Mouse (Mus musculus): ENCODE measurements around the gene Aspscr1. TPM values are rescaled to one million over a fixed set of nuclear protein-coding genes. Genes with fewer than 3 reads are reported as not detected.

The Aspscr1 gene
- total RNA-seq, 2 experiments from 2014 or later: 108 to 110 TPM

GRCm38 (mm10) chr11:120679909-120680308 lies 7.1 kb downstream of the Aspscr1 start:
- no peak for DNase-seq (ENCODE audit: low spot score in 2 of 2)

GRCm38 (mm10) chr11:120682683-120683082 lies 9.9 kb downstream of the Aspscr1 start:
- DNase-seq (ENCODE audit: low spot score in 2 of 2): no peak

- no peak for DNase-seq (ENCODE audit: low spot score in 2 of 2)
Observed at GRCm38 (mm10) chr11:120683536-120683935, 10.8 kb downstream of the Aspscr1 start.

- no peak for DNase-seq (ENCODE audit: low spot score in 2 of 2)
Observed at GRCm38 (mm10) chr11:120684086-120684485, 11.3 kb downstream of the Aspscr1 start.

GRCm38 (mm10) chr11:120684660-120685059 lies 11.9 kb downstream of the Aspscr1 start:
- DNase-seq (ENCODE audit: low spot score in 2 of 2): no peak

GRCm38 (mm10) chr11:120686650-120687272 lies 14.0 kb downstream of the Aspscr1 start:
- no peak for DNase-seq (ENCODE audit: low spot score in 2 of 2)

- no peak for DNase-seq (ENCODE audit: low spot score in 2 of 2)
Observed at GRCm38 (mm10) chr11:120689365-120689764, 16.6 kb downstream of the Aspscr1 start.

GRCm38 (mm10) chr11:120692471-120693011 lies 19.8 kb downstream of the Aspscr1 start:
- DNase-seq (ENCODE audit: low spot score in 2 of 2): no peak

GRCm38 (mm10) chr11:120693461-120693860 lies 20.7 kb downstream of the Aspscr1 start:
- no peak for DNase-seq (ENCODE audit: low spot score in 2 of 2)

- DNase-seq (ENCODE audit: low spot score in 2 of 2): no peak
Observed at GRCm38 (mm10) chr11:120695184-120695583, 22.4 kb downstream of the Aspscr1 start.

- no peak for DNase-seq (ENCODE audit: low spot score in 2 of 2)
Observed at GRCm38 (mm10) chr11:120695641-120696040, 22.9 kb downstream of the Aspscr1 start.

GRCm38 (mm10) chr11:120696568-120696967 lies 23.8 kb downstream of the Aspscr1 start:
- DNase-seq (ENCODE audit: low spot score in 2 of 2): no peak

GRCm38 (mm10) chr11:120697741-120698140 lies 25.0 kb downstream of the Aspscr1 start:
- no peak for DNase-seq (ENCODE audit: low spot score in 2 of 2)

GRCm38 (mm10) chr11:120703696-120704454 lies 31.1 kb downstream of the Aspscr1 start:
- DNase-seq (ENCODE audit: low spot score in 2 of 2): no peak

GRCm38 (mm10) chr11:120704486-120705325 lies 31.9 kb downstream of the Aspscr1 start:
- DNase-seq (ENCODE audit: low spot score in 2 of 2): no peak

GRCm38 (mm10) chr11:120706120-120706519 lies 33.3 kb downstream of the Aspscr1 start:
- no peak for DNase-seq (ENCODE audit: low spot score in 2 of 2)

- DNase-seq (ENCODE audit: low spot score in 2 of 2): no peak
Observed at GRCm38 (mm10) chr11:120707225-120707624, 34.5 kb downstream of the Aspscr1 start.

- DNase-seq (ENCODE audit: low spot score in 2 of 2): no peak
Observed at GRCm38 (mm10) chr11:120707969-120708368, 35.2 kb downstream of the Aspscr1 start.

GRCm38 (mm10) chr11:120709551-120709950 lies 36.8 kb downstream of the Aspscr1 start:
- DNase-seq (ENCODE audit: low spot score in 2 of 2): no peak

GRCm38 (mm10) chr11:120710672-120711071 lies 37.9 kb downstream of the Aspscr1 start:
- no peak for DNase-seq (ENCODE audit: low spot score in 2 of 2)

- DNase-seq (ENCODE audit: low spot score in 2 of 2): no peak
Observed at GRCm38 (mm10) chr11:120711980-120712604, 39.3 kb downstream of the Aspscr1 start.

Measured in adrenal gland, postnatal 4 days (tissue).